Mouse (Mus musculus): ENCODE results near the gene Tstd3. TPM values are rescaled to one million over a fixed set of nuclear protein-coding genes. Genes with fewer than 3 reads are reported as not detected.

Gene Tstd3
- total RNA-seq (2021) = 10 to 100 TPM; 23.0 to 24.9 TPM
- long read RNA-seq, experiment 1, transcript Tstd3-201 (4 exons, 1,588 nt) = major isoform, 9 of 11 reads
- long read RNA-seq, experiment 1, partial matches to known transcripts = 0 of 11 reads
- long read RNA-seq, experiment 1, other reads (novel, unspliced or antisense) = 2 of 11 reads
- long read RNA-seq, experiment 2, transcript Tstd3-201 (4 exons, 1,588 nt) = major isoform, 34 of 41 reads
- long read RNA-seq, experiment 2, partial matches to known transcripts = 0 of 41 reads
- long read RNA-seq, experiment 2, other reads (novel, unspliced or antisense) = 7 of 41 reads

GRCm38 (mm10) chr4:21766863-21767304 is at the start of gene Tstd3, which contains the start of gene Usp45:
Gene Tstd3 (minus strand): TSS chr4:21767212.
Gene Usp45 (plus strand): TSS chr4:21767156.
- H3K27ac ChIP-seq = peak within 1 kb of the TSS; percentile 96
- peak; percentile 98 for TF ChIP-seq CTCF (conservative IDR thresholded peaks at IDR 0.05)
- peak; percentile 78 to 83 for DNase-seq (ENCODE audit: low spot score in 2 of 2)
- peak within 1 kb of the TSS; percentile 95 for H3K4me3 ChIP-seq

- TF ChIP-seq CTCF (conservative IDR thresholded peaks at IDR 0.05) = peak; percentile 96
- Histone ChIP-seq H3K27ac (no peak overlapping the region), H3K4me3 (no peak overlapping the region)
- DNase-seq (ENCODE audit: low spot score in 2 of 2) = peak; percentile 43 to 45
These were observed 47.0 kb upstream of the Tstd3 start for GRCm38 (mm10) chr4:21814029-21814428.

GRCm38 (mm10) chr4:21812635-21813034 is 45.6 kb upstream of the Tstd3 start:
- TF ChIP-seq CTCF (conservative IDR thresholded peaks at IDR 0.05) = no peak
- no peak for DNase-seq (ENCODE audit: low spot score in 2 of 2)
- no peak overlapping the region for H3K27ac ChIP-seq
- H3K4me3 ChIP-seq = no peak overlapping the region

- no peak for TF ChIP-seq CTCF (conservative IDR thresholded peaks at IDR 0.05)
- no peak overlapping the region for H3K27ac ChIP-seq
These were observed 43.6 kb upstream of the Tstd3 start for GRCm38 (mm10) chr4:21810608-21811007.

GRCm38 (mm10) chr4:21807204-21807603 is 40.2 kb upstream of the Tstd3 start:
- no peak for TF ChIP-seq CTCF (conservative IDR thresholded peaks at IDR 0.05)
- no peak overlapping the region for H3K27ac ChIP-seq
- no peak for DNase-seq (ENCODE audit: low spot score in 2 of 2)
- H3K4me3 ChIP-seq = no peak overlapping the region

More at GRCm38 (mm10) chr4:21810608-21811007, 43.6 kb upstream of the Tstd3 start:
- DNase-seq (ENCODE audit: low spot score in 2 of 2) = no peak
- H3K4me3 ChIP-seq = no peak overlapping the region

- TF ChIP-seq CTCF (conservative IDR thresholded peaks at IDR 0.05) = no peak
- Histone ChIP-seq H3K4me3 (no peak overlapping the region), H3K27ac (no peak overlapping the region)
- DNase-seq (ENCODE audit: low spot score in 2 of 2) = no peak
These were observed 34.6 kb upstream of the Tstd3 start for GRCm38 (mm10) chr4:21801620-21802019.

GRCm38 (mm10) chr4:21801013-21801412 is 34.0 kb upstream of the Tstd3 start:
- Histone ChIP-seq H3K4me3 (no peak overlapping the region), H3K27ac (no peak overlapping the region)
- DNase-seq (ENCODE audit: low spot score in 2 of 2) = no peak
- TF ChIP-seq CTCF (conservative IDR thresholded peaks at IDR 0.05) = no peak

GRCm38 (mm10) chr4:21793631-21794030 is 26.6 kb upstream of the Tstd3 start:
- peak overlapping the region; percentile 50 for H3K27ac ChIP-seq
- peak; percentile 39 to 65 for DNase-seq (ENCODE audit: low spot score in 2 of 2)
- TF ChIP-seq CTCF (conservative IDR thresholded peaks at IDR 0.05) = no peak
- H3K4me3 ChIP-seq = no peak overlapping the region

GRCm38 (mm10) chr4:21789836-21790235 is 22.8 kb upstream of the Tstd3 start:
- Histone ChIP-seq H3K27ac (no peak overlapping the region), H3K4me3 (no peak overlapping the region)
- TF ChIP-seq CTCF (conservative IDR thresholded peaks at IDR 0.05) = no peak
- DNase-seq (ENCODE audit: low spot score in 2 of 2) = no peak

GRCm38 (mm10) chr4:21788903-21789302 is 21.9 kb upstream of the Tstd3 start:
- Histone ChIP-seq H3K27ac (no peak overlapping the region), H3K4me3 (no peak overlapping the region)
- no peak for TF ChIP-seq CTCF (conservative IDR thresholded peaks at IDR 0.05)
- DNase-seq (ENCODE audit: low spot score in 2 of 2) = no peak

GRCm38 (mm10) chr4:21786268-21786667 is 19.3 kb upstream of the Tstd3 start:
- no peak overlapping the region for H3K27ac ChIP-seq
- no peak for TF ChIP-seq CTCF (conservative IDR thresholded peaks at IDR 0.05)
- DNase-seq (ENCODE audit: low spot score in 2 of 2) = no peak
- no peak overlapping the region for H3K4me3 ChIP-seq

GRCm38 (mm10) chr4:21780816-21781726 is 14.1 kb upstream of the Tstd3 start:
- no peak overlapping the region for H3K27ac ChIP-seq
- no peak for TF ChIP-seq CTCF (conservative IDR thresholded peaks at IDR 0.05)
- H3K4me3 ChIP-seq = no peak overlapping the region
- DNase-seq (ENCODE audit: low spot score in 2 of 2) = no peak

GRCm38 (mm10) chr4:21776946-21777265 is 9.9 kb upstream of the Tstd3 start:
- Histone ChIP-seq H3K27ac (peak overlapping the region; percentile 96; the same call in 1 of the 2 replicates), H3K4me3 (peak overlapping the region; percentile 71)
- TF ChIP-seq CTCF (conservative IDR thresholded peaks at IDR 0.05) = no peak
- DNase-seq (ENCODE audit: low spot score in 2 of 2) = no peak

Data from layer of hippocampus, adult 2 months (tissue).